Mouse (Mus musculus) MEL (cell line): ENCODE results near the gene Slc26a11. TPM values are rescaled to one million over a fixed set of nuclear protein-coding genes. Genes with fewer than 3 reads are reported as not detected.

Experiments used
- DNase-seq: peaks from one replicate; pipeline ENCODE4 v3.0.0; 2011; ENCODE audit warnings: low read depth, low spot score
- H3K27ac ChIP-seq: 2 replicates; pipeline ENCODE4 v1.5.1; 2012; ENCODE audit warnings: low read depth, mild to moderate bottlenecking, control low read depth, low read length, moderate library complexity; ENCODE audit not compliant: control insufficient read depth
- H3K27me3 ChIP-seq, 2 experiments: fragments of 150-350 bp in 1 of 2; sonication (generic) in 1 of 2; 2 replicates each; pipeline ENCODE4 v1.6.1; 2012; ENCODE audit warnings: low read length in 2 of 2, mild to moderate bottlenecking in 2 of 2, improper control_type of control experiment in 1 of 2, moderate library complexity in 1 of 2; ENCODE audit not compliant: insufficient read depth in 2 of 2, control insufficient read depth in 1 of 2
- H3K36me3 ChIP-seq, 2 experiments: 2 replicates each; pipeline ENCODE4 v1.6.1; 2012 to 2014; ENCODE audit warnings: low read length in 2 of 2, improper control_type of control experiment in 1 of 2, inconsistent platforms in 1 of 2, mild to moderate bottlenecking in 1 of 2; ENCODE audit not compliant: insufficient read depth in 2 of 2, control insufficient read depth in 1 of 2
- H3K4me1 ChIP-seq, 2 experiments: fragments of 150-350 bp in 1 of 2; sonication (generic) in 1 of 2; 2 replicates each; pipeline ENCODE4 v1.6.1; 2012; ENCODE audit warnings: low read length in 2 of 2, improper control_type of control experiment in 1 of 2, mild to moderate bottlenecking in 1 of 2; ENCODE audit not compliant: insufficient read depth in 2 of 2, control insufficient read depth in 1 of 2
- H3K4me3 ChIP-seq, 2 experiments: fragments of 150-350 bp in 1 of 2; sonication (generic) in 1 of 2; 2 replicates each; pipeline ENCODE4 v1.5.1; 2012; ENCODE audit warnings: low read depth in 2 of 2, low read length in 2 of 2, mild to moderate bottlenecking in 2 of 2, moderate library complexity in 2 of 2, control low read depth in 1 of 2, improper control_type of control experiment in 1 of 2; ENCODE audit not compliant: control insufficient read depth in 1 of 2, insufficient read depth in 1 of 2
- H3K79me2 ChIP-seq: 2 replicates; pipeline ENCODE4 v1.6.1; 2012; ENCODE audit warnings: mild to moderate bottlenecking, low read length, moderate library complexity; ENCODE audit not compliant: control insufficient read depth, poor library complexity, insufficient read depth
- H3K9ac ChIP-seq: 2 replicates; pipeline ENCODE4 v1.6.1; 2012; ENCODE audit warnings: low read depth, mild to moderate bottlenecking, control low read depth, low read length, moderate library complexity; ENCODE audit not compliant: control insufficient read depth, poor library complexity, severe bottlenecking
- H3K9me3 ChIP-seq: fragments of 150-350 bp; sonication (generic); replicated peaks from 2 replicates; pipeline ENCODE4 v1.6.1; 2012; ENCODE audit warnings: mild to moderate bottlenecking, low read length, improper control_type of control experiment, moderate library complexity; ENCODE audit not compliant: insufficient read depth
- BHLHE40 ChIP-seq: IDR thresholded peaks from 2 replicates; pipeline ENCODE4 v1.6.1; 2012; ENCODE audit warnings: low read depth, mild to moderate bottlenecking, inconsistent platforms, low read length, improper control_type of control experiment, borderline replicate concordance
- CHD2 ChIP-seq: IDR thresholded peaks from 2 replicates; pipeline ENCODE4 v1.6.1; 2011; ENCODE audit warnings: low read length, improper control_type of control experiment
- E2F4 ChIP-seq: IDR thresholded peaks from 2 replicates; pipeline ENCODE4 v1.6.1; 2011; ENCODE audit warnings: low read depth, low read length, improper control_type of control experiment, borderline replicate concordance
- ELF1 ChIP-seq: IDR thresholded peaks from 2 replicates; pipeline ENCODE4 v1.6.1; 2014; ENCODE audit warnings: low read depth, mild to moderate bottlenecking, inconsistent platforms, low read length, improper control_type of control experiment, moderate library complexity
- EP300 ChIP-seq, 2 experiments: IDR thresholded peaks; 2 replicates each; pipeline ENCODE4 v1.6.1; 2011; ENCODE audit warnings: improper control_type of control experiment in 2 of 2, low read length in 2 of 2, low read depth in 1 of 2, mild to moderate bottlenecking in 1 of 2
- GABPA ChIP-seq: IDR thresholded peaks from 2 replicates; pipeline ENCODE4 v1.6.1; 2012; ENCODE audit warnings: low read depth, mild to moderate bottlenecking, inconsistent platforms, low read length, improper control_type of control experiment, moderate library complexity
- HCFC1 ChIP-seq: IDR thresholded peaks from 2 replicates; pipeline ENCODE4 v1.6.1; 2012; ENCODE audit warnings: low read depth, mild to moderate bottlenecking, inconsistent platforms, low read length, improper control_type of control experiment, moderate library complexity
- JUND ChIP-seq: IDR thresholded peaks from 2 replicates; pipeline ENCODE4 v1.6.1; 2011; ENCODE audit warnings: low read depth, mild to moderate bottlenecking, improper control_type of control experiment, low read length
- MAFK ChIP-seq: IDR thresholded peaks from 2 replicates; pipeline ENCODE4 v1.6.1; 2011; ENCODE audit warnings: low read depth, mild to moderate bottlenecking, low read length, improper control_type of control experiment, borderline replicate concordance
- MAZ ChIP-seq: IDR thresholded peaks from 2 replicates; pipeline ENCODE4 v1.6.1; 2012; ENCODE audit warnings: low read depth, mild to moderate bottlenecking, inconsistent platforms, low read length, improper control_type of control experiment
- MEF2A ChIP-seq: IDR thresholded peaks from 2 replicates; pipeline ENCODE4 v1.6.1; 2014; ENCODE audit warnings: low read depth, mild to moderate bottlenecking, inconsistent platforms, low read length, improper control_type of control experiment; ENCODE audit not compliant: poor library complexity, insufficient replicate concordance, severe bottlenecking; ENCODE audit errors: extremely low read depth
- MYB ChIP-seq: IDR thresholded peaks from 2 replicates; pipeline ENCODE4 v1.6.1; 2011; ENCODE audit warnings: mild to moderate bottlenecking, low read depth, low read length, improper control_type of control experiment
- MYC ChIP-seq: IDR thresholded peaks from 2 replicates; pipeline ENCODE4 v1.6.1; 2011; ENCODE audit warnings: low read depth, mild to moderate bottlenecking, low read length, improper control_type of control experiment, moderate library complexity
- POLR2AphosphoS2 ChIP-seq: IDR thresholded peaks from 2 replicates; pipeline ENCODE4 v1.6.1; 2011; ENCODE audit warnings: low read length, improper control_type of control experiment
- POLR2AphosphoS5 ChIP-seq: IDR thresholded peaks from 2 replicates; pipeline ENCODE4 v1.6.1; 2012; ENCODE audit warnings: low read depth, borderline replicate concordance, mild to moderate bottlenecking, inconsistent platforms, low read length, moderate library complexity, mixed read lengths
- RAD21 ChIP-seq: IDR thresholded peaks from 2 replicates; pipeline ENCODE4 v1.6.1; 2011; ENCODE audit warnings: mild to moderate bottlenecking, low read depth, low read length, improper control_type of control experiment
- UBTF ChIP-seq: IDR thresholded peaks from 2 replicates; pipeline ENCODE4 v1.6.1; 2012; ENCODE audit warnings: low read depth, mild to moderate bottlenecking, inconsistent platforms, low read length, improper control_type of control experiment, moderate library complexity, borderline replicate concordance; ENCODE audit not compliant: insufficient read depth
- USF1 ChIP-seq: IDR thresholded peaks from 2 replicates; pipeline ENCODE4 v1.6.1; 2014; ENCODE audit warnings: low read depth, mild to moderate bottlenecking, inconsistent platforms, low read length, improper control_type of control experiment, moderate library complexity
- USF2 ChIP-seq, 2 experiments: IDR thresholded peaks; 2 replicates each; pipeline ENCODE4 v1.6.1; 2011 to 2012; ENCODE audit warnings: improper control_type of control experiment in 2 of 2, low read length in 2 of 2, borderline replicate concordance in 1 of 2, inconsistent platforms in 1 of 2, low read depth in 1 of 2, mild to moderate bottlenecking in 1 of 2; ENCODE audit not compliant: insufficient read depth in 1 of 2
- ZKSCAN1 ChIP-seq: IDR thresholded peaks from 2 replicates; pipeline ENCODE4 v1.6.1; 2012; ENCODE audit warnings: low read depth, mild to moderate bottlenecking, inconsistent platforms, low read length, improper control_type of control experiment, moderate library complexity
- ZNF384 ChIP-seq: IDR thresholded peaks from 2 replicates; pipeline ENCODE4 v1.6.1; 2012; ENCODE audit warnings: low read depth, mild to moderate bottlenecking, inconsistent platforms, low read length, improper control_type of control experiment
- polyA plus RNA-seq, 2 experiments: library from polyadenylated mRNA; stranded (reverse) in 1 of 2; unstranded in 1 of 2; fragments of >175 nt in 1 of 2; fragments of >200 nt in 1 of 2; gene quantifications; 2 replicates each; pipeline versions ENCODE4 v1.2.1 to v1.2.4; 2012; ENCODE audit warnings: low replicate concordance in 2 of 2, low read depth in 1 of 2; ENCODE audit not compliant: insufficient read length in 2 of 2, insufficient read depth in 1 of 2, missing spikeins in 1 of 2
- total RNA-seq: library from RNA; depleted of rRNA; stranded (reverse); fragments of 300-350 nt; gene quantifications from 2 replicates; pipeline ENCODE4 v1.2.3, GENCODE M21; 2012

Gene Slc26a11
- total and polyA plus RNA-seq, 3 experiments, result 0.04 TPM; not detected in 2

DNA sequence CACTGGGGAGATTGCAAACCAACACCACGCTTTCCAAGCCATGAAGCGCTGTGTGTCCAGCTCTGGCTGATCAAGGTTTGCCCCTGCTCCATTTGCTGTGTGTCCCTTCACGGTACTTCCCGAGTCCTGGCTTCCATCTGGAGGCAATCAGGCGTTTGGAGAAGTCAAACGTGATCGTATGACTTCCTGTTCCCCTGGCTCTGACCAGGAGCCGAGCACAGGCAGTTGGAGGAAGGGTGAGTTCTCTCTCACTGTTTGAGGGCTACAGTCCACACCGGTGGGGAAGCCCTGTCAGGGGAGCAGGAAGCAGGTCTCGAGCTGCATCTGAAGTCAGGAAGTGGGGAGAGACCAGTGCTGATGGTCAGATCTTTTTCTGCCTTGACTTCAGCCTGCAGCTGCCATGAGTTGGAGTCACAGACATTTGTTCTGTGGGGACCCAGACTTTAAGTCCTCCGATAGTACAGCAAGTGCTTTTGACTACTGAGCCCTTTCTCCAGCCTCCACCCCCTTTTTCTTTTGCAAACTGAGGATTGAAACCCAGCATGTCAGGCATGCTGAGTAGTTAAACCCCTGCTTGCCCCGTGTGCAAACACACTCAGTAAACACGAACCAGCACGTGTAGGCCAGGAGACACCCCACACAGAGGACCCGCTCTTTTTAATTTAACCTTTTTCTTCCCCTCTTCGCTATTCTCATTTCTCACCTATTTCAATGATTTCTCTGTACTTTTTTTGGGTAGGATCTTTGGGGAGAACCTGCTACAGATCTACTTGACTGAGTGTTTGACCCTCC, 64.2 kb downstream of the Slc26a11 start:
- no peak overlapping the region for H3K27ac ChIP-seq
- H3K36me3 ChIP-seq, result no peaks in the 10 kb centered on the region
- H3K27me3 ChIP-seq, result no peaks in the 10 kb centered on the region
- H3K79me2 ChIP-seq, result no peaks in the 10 kb centered on the region
- DNase-seq, result no peak
- TF ChIP-seq ELF1, result no peak
- no peak for TF ChIP-seq ZNF384
- no peak for TF ChIP-seq POLR2AphosphoS2
- no peak for TF ChIP-seq JUND
- TF ChIP-seq MEF2A, result no peak
- no peak for TF ChIP-seq CHD2
- TF ChIP-seq UBTF, result no peak
- TF ChIP-seq USF2 (IDR thresholded peaks at IDR 0.05; ENCODE audit: borderline replicate concordance in 1 of 2, insufficient read depth in 1 of 2, low read depth in 1 of 2, low read length in 2 of 2), result no peak
- no peak for TF ChIP-seq USF1
- TF ChIP-seq BHLHE40, result no peak
- H3K4me1 ChIP-seq, result no peaks in the 10 kb centered on the region
- no peak overlapping the region for H3K9ac ChIP-seq
- H3K9me3 ChIP-seq, result no peaks in the 10 kb centered on the region
- H3K4me3 ChIP-seq, result no peak overlapping the region

DNA sequence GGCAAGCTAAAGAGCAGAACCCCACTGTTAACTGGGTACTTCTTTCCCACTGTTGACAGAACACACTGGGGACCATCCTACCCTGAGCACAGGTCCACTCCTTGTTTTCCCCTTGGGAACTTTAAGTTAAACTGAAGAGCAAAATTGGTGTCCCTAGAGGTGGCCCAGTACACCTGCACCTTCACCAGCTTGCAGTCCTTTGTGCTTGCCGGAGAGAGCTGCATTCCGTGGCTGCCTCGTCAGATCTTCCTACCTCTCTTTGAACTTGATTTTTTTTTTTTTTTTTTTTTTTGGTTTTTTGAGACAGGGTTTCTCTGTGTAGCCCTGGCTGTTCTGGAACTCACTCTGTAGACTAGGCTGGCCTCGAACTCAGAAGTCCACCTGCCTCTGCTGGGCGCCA, 65.1 kb downstream of the Slc26a11 start:
- Histone ChIP-seq H3K4me1 (no peaks in the 10 kb centered on the region), H3K79me2 (no peaks in the 10 kb centered on the region), H3K9me3 (no peaks in the 10 kb centered on the region), H3K27me3 (no peaks in the 10 kb centered on the region), H3K36me3 (no peaks in the 10 kb centered on the region), H3K27ac (no peak overlapping the region), H3K9ac (no peak overlapping the region), H3K4me3 (no peak overlapping the region)
- no peak for DNase-seq
- TF ChIP-seq EP300 (IDR thresholded peaks at IDR 0.05; ENCODE audit: low read depth in 1 of 2, low read length in 2 of 2), result no peak
- TF ChIP-seq RAD21, result no peak
- TF ChIP-seq MYC, result no peak
- TF ChIP-seq MEF2A, result no peak
- TF ChIP-seq POLR2AphosphoS5, result no peak
- no peak for TF ChIP-seq ZKSCAN1
- no peak for TF ChIP-seq HCFC1
- TF ChIP-seq MYB, result no peak
- no peak for TF ChIP-seq GABPA
- no peak for TF ChIP-seq MAZ
- TF ChIP-seq JUND, result no peak
- no peak for TF ChIP-seq E2F4
- no peak for TF ChIP-seq MAFK
